Mouse (Mus musculus) embryonic facial prominence, embryonic 11.5 days (tissue): ENCODE results near the gene Gng7. TPM values are rescaled to one million over a fixed set of nuclear protein-coding genes. Genes with fewer than 3 reads are reported as not detected.

Experiments
- ATAC-seq: fragments of 200-750 bp; cut with Nextera tagmentation; replicated peaks from 2 replicates; pipeline ENCODE4 v1.8.0; 2017; ENCODE audit warnings: low read depth; ENCODE audit not compliant: insufficient number of reproducible peaks, low FRiP score, low TSS enrichment
- DNase-seq: peaks from one replicate; pipeline ENCODE4 v3.0.0-alpha.2; 2015; ENCODE audit warnings: low spot score
- H3K27ac ChIP-seq: fragments of 300-500 bp; sonication (generic); replicated peaks from 2 replicates; pipeline ENCODE4 v1.5.1; 2014; ENCODE audit warnings: mild to moderate bottlenecking, low read depth, low read length, control low read depth
- H3K27me3 ChIP-seq: fragments of 300-500 bp; sonication (generic); 2 replicates; pipeline ENCODE4 v1.6.1; 2014; ENCODE audit warnings: mild to moderate bottlenecking, low read length, moderate library complexity, mixed read lengths; ENCODE audit not compliant: control insufficient read depth, insufficient read depth
- H3K36me3 ChIP-seq: fragments of 300-500 bp; sonication (generic); replicated peaks from 2 replicates; pipeline ENCODE4 v1.6.1; 2014; ENCODE audit warnings: low read depth, mild to moderate bottlenecking, low read length, moderate library complexity, mixed read lengths; ENCODE audit not compliant: control insufficient read depth, insufficient read depth
- H3K4me1 ChIP-seq: fragments of 300-500 bp; sonication (generic); 2 replicates; pipeline ENCODE4 v1.6.1; 2014; ENCODE audit warnings: low read length, mixed read lengths; ENCODE audit not compliant: control insufficient read depth, insufficient read depth
- H3K4me2 ChIP-seq: fragments of 300-500 bp; sonication (generic); 2 replicates; pipeline ENCODE4 v1.6.1; 2014; ENCODE audit warnings: low read depth, mild to moderate bottlenecking, control low read depth, low read length, moderate library complexity
- H3K4me3 ChIP-seq: fragments of 300-500 bp; sonication (generic); 2 replicates; pipeline ENCODE4 v1.5.1; 2014; ENCODE audit warnings: low read depth, low read length, control low read depth
- H3K9ac ChIP-seq: fragments of 300-500 bp; sonication (generic); replicated peaks from 2 replicates; pipeline ENCODE4 v1.6.1; 2014; ENCODE audit warnings: mild to moderate bottlenecking, control low read depth, low read length
- H3K9me3 ChIP-seq: fragments of 300-500 bp; sonication (generic); replicated peaks from 2 replicates; pipeline ENCODE4 v1.6.1; 2016; ENCODE audit warnings: mild to moderate bottlenecking, low read length, inconsistent platforms, mixed read lengths; ENCODE audit not compliant: control insufficient read depth
- WGBS: fragments of 180-500 bp; shearing (Covaris S2); extraction: QIAGEN DNeasy Blood & Tissue Kit; methylation state at CpG from one replicate; pipeline ENCODE4 v1.1.7; 2014; 5-methylcytosine and 5-hydroxymethylcytosine counted together
- polyA plus RNA-seq: library from polyadenylated mRNA; unstranded; fragments of >200 nt; fragmentation: Nextera tagmentation; extraction: Ambion mirVana; gene quantifications from 2 replicates; pipeline ENCODE4 v1.2.1, GENCODE M21; 2014

Gng7 gene
- polyA plus RNA-seq, 1 experiment from 2014 or later: 5.4 TPM

DNA sequence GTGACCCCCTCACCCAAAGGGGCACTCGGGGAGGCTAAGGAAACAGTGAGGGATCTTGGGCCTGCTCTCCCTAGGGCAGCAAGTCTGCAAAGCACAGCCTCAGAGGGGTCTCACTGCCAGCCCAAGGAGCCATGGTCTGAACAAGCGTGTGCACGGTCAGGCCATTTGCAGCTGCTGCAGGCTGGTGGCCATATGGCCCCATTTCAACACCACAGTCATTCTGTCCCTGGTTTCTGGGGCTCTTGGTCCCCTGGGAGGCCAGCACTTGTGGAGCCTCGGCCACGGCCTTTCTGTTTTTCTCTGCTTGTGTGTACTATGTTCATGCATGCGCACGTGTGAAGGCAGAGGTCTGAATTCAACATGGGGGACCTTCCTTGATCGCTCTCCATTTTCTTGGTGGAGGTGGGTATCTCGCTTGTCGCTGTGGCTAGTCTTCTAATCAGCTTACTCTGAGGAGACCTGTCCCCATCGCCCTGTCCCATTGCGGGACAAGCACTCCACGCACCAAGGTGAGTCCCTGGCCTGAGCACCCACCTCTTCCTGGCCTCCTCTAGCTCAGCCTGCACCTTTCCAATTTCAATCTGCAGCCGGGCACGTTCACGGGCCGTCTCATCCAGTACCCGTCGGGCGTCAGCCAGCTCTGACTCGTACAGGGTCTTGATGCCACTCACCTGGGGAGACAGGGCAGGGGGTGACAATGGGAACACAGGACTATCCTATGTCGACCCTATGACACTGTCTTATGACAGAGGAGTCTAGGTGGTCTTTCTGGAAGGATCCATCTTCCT lies 105.2 kb downstream of the Gng7 start:
- Histone ChIP-seq H3K9ac (no peak overlapping the region), H3K9me3 (no peaks in the 10 kb centered on the region), H3K4me2 (no peak overlapping the region), H3K36me3 (peaks cover 9% of the 10 kb centered on the region), H3K27ac (no peak overlapping the region), H3K4me3 (no peak overlapping the region), H3K27me3 (no peaks in the 10 kb centered on the region), H3K4me1 (no peaks in the 10 kb centered on the region)
- DNase-seq (no peak), ATAC-seq (no peak)
- 92% methylated on average over 22 of the region's 22 CpGs for WGBS

DNA sequence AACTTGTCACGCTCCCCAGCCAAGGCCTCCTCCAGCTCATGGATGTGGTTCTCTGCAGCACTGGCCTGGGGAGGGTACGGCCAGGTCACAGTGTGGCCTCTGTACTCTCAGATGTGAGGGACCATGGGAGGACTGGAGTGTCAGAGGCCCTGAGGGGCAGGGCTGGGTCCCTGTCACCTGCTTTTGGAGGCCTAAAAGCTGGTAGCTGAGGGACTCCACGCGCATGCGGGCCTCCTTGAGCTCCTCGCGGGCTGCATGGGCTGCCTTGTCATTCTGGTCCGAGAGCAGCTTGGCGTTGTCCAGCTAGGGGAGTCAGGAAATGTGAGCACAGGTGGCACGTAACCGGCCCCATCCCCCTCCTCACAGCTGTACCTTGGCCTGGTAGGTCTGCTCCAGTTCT lies 110.0 kb downstream of the Gng7 start:
- no peak overlapping the region for H3K4me3 ChIP-seq
- H3K27me3 ChIP-seq: no peaks in the 10 kb centered on the region
- H3K4me1 ChIP-seq: peaks cover 1% of the 10 kb centered on the region
- no peak overlapping the region for H3K27ac ChIP-seq
- H3K36me3 ChIP-seq: peaks cover 20% of the 10 kb centered on the region
- WGBS: 92% methylated on average over 11 of the region's 11 CpGs
- H3K9ac ChIP-seq: no peak overlapping the region
- H3K9me3 ChIP-seq: no peaks in the 10 kb centered on the region
- H3K4me2 ChIP-seq: no peak overlapping the region
- DNase-seq (no peak), ATAC-seq (no peak)

DNA sequence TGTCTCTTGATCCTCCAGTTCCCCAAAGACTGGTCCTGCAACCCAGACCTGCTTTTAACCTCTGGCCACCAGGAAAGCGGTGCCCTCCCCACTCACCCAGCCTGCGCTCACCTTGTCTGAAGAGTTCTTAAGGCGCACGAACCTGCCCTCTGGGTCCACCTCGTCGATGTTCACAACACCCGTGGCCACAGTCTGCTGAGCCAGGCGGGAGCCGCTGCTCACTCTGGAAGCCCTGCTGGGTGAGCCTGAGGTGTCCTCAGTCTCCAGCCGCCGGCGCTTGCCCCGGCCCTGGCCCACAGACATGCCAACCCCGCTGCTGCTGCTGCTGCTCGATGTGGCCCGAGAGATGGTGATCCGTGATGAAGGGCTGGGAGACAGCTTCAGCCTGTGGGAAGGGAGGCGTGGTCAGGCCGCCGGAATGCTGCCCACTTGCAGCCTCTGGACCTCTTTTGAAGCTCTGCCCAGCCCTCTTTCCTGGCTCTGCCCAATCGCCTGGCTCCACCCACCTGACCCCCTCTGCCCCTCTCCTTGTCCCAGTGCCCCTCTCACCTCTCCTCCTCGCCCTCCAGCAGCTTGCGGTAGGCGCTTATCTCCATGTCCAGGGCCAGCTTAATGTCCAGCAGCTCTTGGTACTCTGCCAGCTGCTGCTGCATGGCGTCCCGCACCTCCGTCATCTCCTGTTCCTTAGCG lies 110.6 kb downstream of the Gng7 start:
- Histone ChIP-seq H3K4me1 (peaks cover 5% of the 10 kb centered on the region), H3K36me3 (peaks cover 20% of the 10 kb centered on the region), H3K27me3 (no peaks in the 10 kb centered on the region), H3K4me2 (no peak overlapping the region), H3K9ac (no peak overlapping the region), H3K9me3 (no peaks in the 10 kb centered on the region), H3K4me3 (no peak overlapping the region), H3K27ac (no peak overlapping the region)
- no peak for ATAC-seq
- no peak for DNase-seq
- WGBS: 87% methylated on average over 28 of the region's 28 CpGs

DNA sequence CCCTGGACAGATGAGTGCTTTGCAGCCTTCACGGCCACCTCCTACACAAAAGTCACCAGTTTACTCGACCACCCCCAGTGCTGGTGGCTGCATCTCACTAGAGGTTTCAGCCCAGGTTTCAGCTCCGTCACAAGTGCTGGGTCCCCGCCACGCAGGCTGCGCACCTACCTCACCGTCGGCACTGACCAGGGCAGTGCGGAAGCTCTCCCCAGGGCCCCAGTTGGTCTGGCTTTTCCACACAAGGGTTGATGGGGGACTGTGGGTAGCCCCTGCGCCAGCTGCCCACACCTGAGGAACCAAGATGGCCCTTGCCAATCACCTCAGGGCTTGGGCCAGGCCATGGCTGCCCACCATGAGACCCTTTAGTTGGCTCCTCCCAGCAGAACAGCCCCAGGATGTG lies 111.5 kb downstream of the Gng7 start:
- Histone ChIP-seq H3K27me3 (no peaks in the 10 kb centered on the region), H3K27ac (no peak overlapping the region), H3K9me3 (no peaks in the 10 kb centered on the region), H3K4me2 (no peak overlapping the region), H3K9ac (no peak overlapping the region), H3K4me3 (no peak overlapping the region), H3K4me1 (peaks cover 5% of the 10 kb centered on the region), H3K36me3 (peaks cover 23% of the 10 kb centered on the region)
- no peak for ATAC-seq
- WGBS: 94% methylated on average over 10 of the region's 10 CpGs
- DNase-seq: no peak

DNA sequence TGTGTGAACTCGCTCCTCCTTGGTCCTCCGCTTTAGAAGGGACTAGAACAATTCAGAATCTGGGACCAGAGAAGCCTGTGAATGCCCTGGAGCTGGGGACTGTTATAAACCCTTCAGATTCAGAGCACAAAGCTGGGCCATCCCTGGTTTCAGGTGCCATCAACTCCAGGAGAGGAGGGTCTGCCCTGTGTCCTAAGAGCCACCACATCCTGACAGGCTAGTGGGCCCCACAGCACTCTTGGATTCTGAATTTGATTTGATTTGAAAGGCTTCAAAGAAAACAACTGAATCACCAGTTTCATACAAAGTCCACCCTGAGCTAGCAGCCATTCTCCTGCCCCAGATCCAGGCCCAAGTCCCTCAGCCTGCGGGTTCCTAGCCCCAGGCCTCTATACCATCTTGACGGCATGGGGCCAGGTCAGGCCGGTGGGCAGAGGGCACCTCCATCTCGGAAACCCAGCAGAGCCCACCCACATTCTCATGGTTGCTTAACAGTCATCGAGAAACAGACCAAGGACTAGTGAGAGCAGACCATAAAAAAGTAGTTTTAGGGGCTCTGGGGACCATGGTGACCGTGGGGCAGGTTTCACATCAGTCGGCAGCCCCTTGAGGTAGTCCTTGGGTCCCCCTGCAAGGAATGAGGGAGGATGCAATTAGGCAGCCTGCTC lies 112.3 kb downstream of the Gng7 start:
- 90% methylated on average over 9 of the region's 9 CpGs for WGBS
- no peak overlapping the region for H3K27ac ChIP-seq
- H3K4me1 ChIP-seq: peaks cover 5% of the 10 kb centered on the region
- peaks cover 23% of the 10 kb centered on the region for H3K36me3 ChIP-seq
- no peak for DNase-seq
- H3K4me2 ChIP-seq: no peak overlapping the region
- ATAC-seq: no peak
- no peak overlapping the region for H3K4me3 ChIP-seq
- H3K9ac ChIP-seq: no peak overlapping the region
- H3K27me3 ChIP-seq: no peaks in the 10 kb centered on the region
- no peaks in the 10 kb centered on the region for H3K9me3 ChIP-seq

DNA sequence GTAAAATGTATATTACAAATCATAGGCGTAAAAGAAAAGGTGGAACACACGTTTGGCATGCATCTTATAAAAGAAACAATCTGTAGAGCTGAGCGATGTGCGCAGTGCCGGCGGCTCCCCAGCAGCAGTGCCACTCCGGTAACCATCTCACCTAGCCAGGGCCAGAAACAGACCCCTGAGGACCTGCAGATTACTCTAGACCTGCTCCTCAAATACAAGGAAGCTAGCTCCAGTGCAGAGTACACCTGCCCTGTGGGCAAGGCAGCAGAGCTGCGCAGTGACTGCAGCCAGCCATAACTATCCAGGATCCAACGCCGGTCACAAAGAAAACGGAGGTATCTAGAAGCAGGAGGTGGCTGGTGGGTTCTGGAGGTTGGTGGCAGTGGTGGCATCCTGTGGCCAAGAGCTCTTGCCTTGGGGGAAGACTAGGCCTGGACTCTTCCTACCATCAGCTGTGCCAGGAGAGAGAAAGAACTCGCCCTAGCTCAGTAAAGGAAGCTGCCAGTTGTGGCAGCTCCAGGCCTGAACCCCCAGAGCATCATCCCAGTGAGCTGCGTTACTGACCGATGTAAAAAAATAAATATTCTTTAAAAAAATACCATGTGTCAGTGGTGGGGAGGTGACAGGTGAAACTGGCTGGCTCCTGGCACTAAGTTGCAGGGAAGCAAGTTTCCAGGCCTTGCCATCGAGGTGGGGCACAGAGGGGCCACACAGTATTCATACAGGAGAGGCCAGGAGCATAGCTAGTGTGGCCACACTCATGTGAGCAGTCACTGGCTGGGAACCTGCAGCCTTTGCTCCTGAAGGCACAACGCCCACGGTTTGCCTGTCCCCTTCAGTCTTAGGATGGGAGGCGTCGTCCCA lies 113.1 kb downstream of the Gng7 start:
- H3K9me3 ChIP-seq: no peaks in the 10 kb centered on the region
- 89% methylated on average over 19 of the region's 19 CpGs for WGBS
- H3K4me1 ChIP-seq: peaks cover 5% of the 10 kb centered on the region
- H3K9ac ChIP-seq: peak overlapping the region; percentile 34; the same call in 1 of the 2 replicates
- H3K4me2 ChIP-seq: no peak overlapping the region
- H3K27me3 ChIP-seq: no peaks in the 10 kb centered on the region
- peaks cover 23% of the 10 kb centered on the region for H3K36me3 ChIP-seq
- 0 out of 2 replicates have a peak overlapping the region, but pooled peaks have one; percentile 28 for H3K27ac ChIP-seq
- DNase-seq (no peak), ATAC-seq (no peak)
- no peak overlapping the region for H3K4me3 ChIP-seq

DNA sequence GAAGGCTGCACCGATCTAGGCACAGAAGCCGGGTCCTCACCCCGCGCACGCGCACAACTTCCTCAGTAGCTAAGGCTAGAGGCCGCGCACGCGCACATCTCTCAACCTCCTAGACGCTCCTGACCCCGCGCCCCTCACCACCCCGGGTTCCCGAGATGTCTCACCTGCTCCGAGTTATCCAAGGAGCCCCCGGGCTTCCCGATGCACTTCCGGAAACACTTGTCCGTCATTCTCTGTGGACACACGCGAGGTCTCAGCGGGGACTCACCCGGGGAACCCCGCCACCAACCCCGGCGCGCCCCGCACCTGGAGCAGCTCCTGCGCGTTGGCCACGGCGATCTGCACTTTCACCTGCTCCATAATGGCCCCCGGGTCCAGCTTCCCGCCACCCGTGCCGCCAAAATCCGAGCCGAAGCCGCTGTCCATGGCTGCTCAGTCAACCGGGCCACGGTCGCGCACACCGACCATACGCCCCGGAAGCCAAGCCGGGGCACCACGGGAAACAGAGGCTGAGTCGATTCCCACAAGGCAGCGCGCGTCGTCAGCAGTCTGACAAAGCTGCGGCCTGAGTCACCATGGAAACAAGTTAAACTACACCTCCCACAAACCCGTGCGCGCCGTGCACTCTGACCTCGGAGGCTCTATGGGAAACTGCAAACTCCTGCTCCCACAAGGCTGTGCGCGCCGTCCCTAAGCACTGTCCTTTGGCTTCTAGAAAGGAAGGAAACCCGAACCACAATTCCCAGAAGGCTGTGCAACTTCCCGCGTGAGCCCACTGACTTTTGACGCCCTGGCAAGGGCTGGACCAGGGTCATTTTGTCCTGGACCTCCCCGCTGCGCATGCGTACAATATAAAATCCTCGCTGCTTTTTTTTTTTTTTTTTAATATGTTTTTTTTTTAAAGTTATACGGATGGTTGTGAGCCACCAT lies 114.2 kb downstream of the Gng7 start, which contains the start of gene Timm13:
Timm13 (minus strand) TSS at position 652 of the 930 bp plus-strand sequence.
- Histone ChIP-seq H3K4me2 (peak within 1 kb of the TSS; percentile 86), H3K4me1 (peaks cover 5% of the 10 kb centered on the region), H3K9ac (peak within 1 kb of the TSS; percentile 78), H3K4me3 (peak within 1 kb of the TSS; percentile 92), H3K27ac (peak within 1 kb of the TSS; percentile 76), H3K9me3 (no peaks in the 10 kb centered on the region), H3K36me3 (peaks cover 17% of the 10 kb centered on the region), H3K27me3 (no peaks in the 10 kb centered on the region)
- WGBS: under 1% methylated on average over 71 of the region's 72 CpGs
- peak; percentile 93 for ATAC-seq
- peak; percentile 99 for DNase-seq
